Mouse (Mus musculus): ENCODE data around the gene Ccdc102a.

GRCm38 (mm10) chr8:94949010-94949409, 31.1 kb upstream of the Ccdc102a start:
- TF ChIP-seq KAT2A (IDR thresholded peaks at IDR 0.05; ENCODE audit: insufficient replicate concordance, low read length) (no peak), POLR2A (IDR thresholded peaks at IDR 0.05; ENCODE audit: low read depth, low read length) (no peak), USF1 (IDR thresholded peaks at IDR 0.05; ENCODE audit: low read depth, low read length) (no peak), MXI1 (IDR thresholded peaks at IDR 0.05; ENCODE audit: low read depth, low read length) (no peak), NRF1 (IDR thresholded peaks at IDR 0.05; ENCODE audit: low read depth, low read length) (no peak), MAZ (IDR thresholded peaks at IDR 0.05; ENCODE audit: low read depth, low read length) (no peak), CTCF (conservative IDR thresholded peaks at IDR 0.05 in 1 of 2, IDR thresholded peaks at IDR 0.05 in 1 of 2; ENCODE audit: low read depth in 2 of 2, low read length in 2 of 2) (peak in 1 of 2 experiments; percentile 43; a peak in 2 of 4 replicates), EP300 (IDR thresholded peaks at IDR 0.05; ENCODE audit: low read length) (no peak)

Measured in CH12.LX (cell line).